Mouse (Mus musculus) urinary bladder, postnatal 36 days (tissue): ENCODE measurements at regions not wholly inside any gene's neighbourhood (a gene's known extent, or its start where the extent isn't known, plus 50 kb on each side); places are given as distances from the start of the nearest gene placed in this dataset.
"Not testable (repeated sequence)": the region's sequence is repeated elsewhere in the genome, so short reads cannot be mapped to it uniquely, and the experiment has no call there.

Experiments
- DNase-seq, 2 experiments: peaks; one replicate each; pipeline ENCODE4 v3.0.0; 2022; ENCODE audit warnings: low spot score in 2 of 2, mixed read lengths in 1 of 2

DNA sequence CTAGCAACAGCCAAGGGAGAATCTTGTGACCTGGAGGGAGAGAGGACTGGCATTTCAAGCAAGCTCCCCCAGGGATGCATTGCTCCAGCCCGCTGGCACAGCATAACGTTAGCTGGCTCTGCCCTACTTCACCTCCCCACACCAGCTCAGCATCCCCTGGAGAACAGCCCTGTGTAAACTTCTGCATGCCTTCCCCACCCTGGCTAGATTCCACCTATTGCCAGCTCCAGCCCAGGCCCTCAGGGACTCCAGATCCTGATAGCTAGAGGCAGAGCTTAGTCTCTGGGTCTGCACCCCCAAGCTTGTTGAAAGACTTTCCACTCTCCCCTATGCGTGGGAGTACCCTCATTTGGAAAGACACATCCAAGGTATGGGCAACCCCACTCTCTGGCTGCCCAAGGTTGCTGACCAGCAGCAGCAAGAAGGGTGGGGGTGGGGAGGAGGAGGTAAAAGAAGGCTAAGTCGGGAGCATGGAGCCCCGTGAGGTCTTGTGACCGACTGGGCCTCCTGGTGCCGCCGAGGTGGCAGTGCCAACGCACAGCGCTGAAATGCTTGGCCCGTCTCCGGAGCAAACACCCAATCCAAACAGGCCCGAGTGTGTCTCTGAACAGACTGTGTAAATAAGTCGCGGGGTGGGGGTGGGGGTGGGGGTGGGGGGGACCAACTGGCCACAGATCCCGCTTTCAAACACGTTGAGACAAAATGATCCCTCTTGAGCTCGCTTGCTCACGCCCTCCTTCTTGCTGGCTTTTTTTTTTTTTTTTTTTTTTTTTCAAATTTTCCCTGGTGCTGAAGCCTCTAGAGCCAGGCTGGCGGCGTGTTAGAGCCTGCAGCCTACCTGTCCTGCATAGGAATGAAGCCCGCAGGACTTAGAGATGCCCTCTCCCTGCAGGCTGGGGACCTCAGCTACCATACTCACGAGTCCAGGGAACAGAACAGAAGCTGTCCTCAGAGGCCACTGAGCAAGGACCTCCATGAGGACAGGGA is 350.3 kb downstream of the Sox9 start:
- DNase-seq, result peak; percentile 32 to 64

GRCm38 (mm10) chr11:113133407-113133806 is 351.4 kb downstream of the Sox9 start:
- no peak for DNase-seq

DNA sequence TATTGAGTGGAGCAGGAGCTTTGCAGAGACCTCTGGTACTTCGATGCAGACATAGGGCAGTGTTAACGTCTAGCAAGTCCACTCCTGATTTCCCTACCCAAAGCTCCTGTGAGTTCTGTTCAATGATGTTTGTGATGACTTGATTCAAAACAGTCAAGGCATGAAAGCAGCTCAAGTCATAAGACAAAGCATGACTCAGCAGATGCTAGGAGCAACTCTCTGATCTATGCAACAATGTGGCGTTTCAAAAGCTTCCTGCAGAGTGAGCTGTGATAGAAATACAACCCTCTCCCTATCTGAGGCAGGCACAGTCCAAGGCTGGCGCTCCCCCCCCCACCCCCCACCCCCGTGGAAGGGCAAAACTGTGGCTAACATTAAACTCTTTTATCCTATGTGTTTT is 353.2 kb downstream of the Sox9 start:
- no peak for DNase-seq

GRCm38 (mm10) chr11:113138462-113138861 is 356.4 kb downstream of the Sox9 start:
- DNase-seq, result no peak

- no peak for DNase-seq
These were observed 358.6 kb downstream of the Sox9 start for GRCm38 (mm10) chr11:113140595-113140994.

- DNase-seq, result no peak
These were observed 360.8 kb downstream of the Sox9 start for GRCm38 (mm10) chr11:113142816-113143215.

DNA sequence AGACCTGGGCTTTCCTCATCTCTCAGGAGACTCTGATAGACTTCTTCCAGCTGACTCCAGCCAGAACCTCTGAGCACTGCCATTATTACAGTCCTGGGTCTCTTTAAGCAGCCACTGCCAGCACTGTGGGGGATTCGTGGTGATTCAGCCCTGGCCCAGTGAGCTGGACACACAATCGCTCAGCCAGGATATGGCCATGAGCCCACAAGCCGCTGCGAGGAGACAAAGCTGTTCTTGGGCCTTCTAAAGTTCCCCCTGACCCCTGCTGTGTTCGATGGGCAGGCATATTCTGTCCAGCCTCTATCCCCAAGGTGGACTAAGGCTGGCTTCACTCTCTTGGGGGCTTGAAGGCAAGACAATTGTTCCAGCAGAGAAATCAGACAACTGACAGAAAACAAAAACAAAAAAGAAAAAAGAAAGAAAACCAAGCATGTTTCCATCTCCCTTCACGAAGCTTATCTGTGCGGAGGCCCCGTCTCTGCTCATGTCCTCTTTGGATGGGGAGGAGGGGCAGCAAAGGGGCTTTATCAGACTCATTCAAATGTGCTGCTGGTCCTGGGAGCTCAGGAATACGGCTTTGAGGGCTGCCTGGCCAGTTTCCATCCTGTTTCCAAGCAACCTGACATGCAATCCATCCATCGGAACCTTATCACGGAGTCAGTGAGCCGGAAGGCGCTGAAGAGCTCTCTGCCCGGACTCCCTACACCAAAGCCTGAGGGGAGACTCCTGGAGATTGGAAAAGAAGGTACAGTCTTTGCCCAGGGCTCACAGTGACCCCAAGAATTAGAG is 362.0 kb downstream of the Sox9 start:
- DNase-seq, result peak in 1 of 2 experiments; percentile 58

GRCm38 (mm10) chr11:113145721-113146120 is 363.7 kb downstream of the Sox9 start:
- no peak for DNase-seq

DNA sequence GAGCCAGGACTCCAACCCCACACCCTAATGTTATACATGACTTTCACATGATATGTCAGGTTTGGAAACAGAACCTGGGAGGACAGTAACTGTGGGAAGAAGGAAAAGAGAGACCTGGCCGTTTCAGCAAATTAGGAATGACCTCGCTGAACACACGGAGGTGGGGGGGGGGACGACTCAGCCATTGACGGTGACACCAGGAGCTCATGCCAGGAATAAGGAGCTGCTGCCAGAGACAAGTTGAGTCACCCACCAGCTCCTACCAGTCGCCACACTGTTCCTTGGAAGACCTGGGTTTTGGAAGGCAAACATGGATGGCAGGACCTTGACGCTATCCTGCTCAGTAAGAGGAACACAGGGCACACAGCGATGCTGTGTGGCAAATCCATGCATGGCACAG is 364.7 kb downstream of the Sox9 start:
- DNase-seq, result no peak

DNA sequence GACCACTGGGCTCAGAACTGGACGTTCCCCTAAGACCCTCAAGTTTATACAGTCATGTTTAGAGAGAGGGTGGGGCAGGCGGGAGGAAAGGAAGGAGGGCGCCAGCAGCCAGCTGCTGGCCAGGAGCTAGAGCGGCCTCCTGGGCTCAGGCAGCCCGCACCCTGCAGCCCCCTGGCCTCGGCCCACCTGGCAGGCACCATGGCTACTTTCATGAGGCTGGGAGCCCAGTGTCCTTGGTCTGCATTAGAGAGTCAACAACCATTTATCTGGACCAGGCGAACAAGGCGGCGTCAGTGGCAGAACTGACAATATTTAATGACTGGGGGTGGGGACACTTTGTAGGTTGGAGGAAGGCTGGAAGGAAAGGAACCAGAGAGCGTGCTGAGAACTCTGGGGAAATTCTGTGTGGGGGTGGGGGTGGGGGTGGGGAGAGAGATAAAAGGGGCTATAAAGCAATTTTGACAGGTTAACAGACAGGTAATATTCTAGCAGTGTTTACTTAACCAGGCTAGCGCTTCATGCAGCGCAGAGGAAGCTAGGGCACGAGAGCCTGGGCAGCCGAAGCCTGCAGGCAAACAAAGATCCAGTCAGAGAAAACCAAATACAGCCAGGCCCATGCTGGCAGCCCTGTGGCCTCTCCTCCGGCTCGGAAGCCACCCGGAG is 365.6 kb downstream of the Sox9 start:
- peak in 1 of 2 experiments; percentile 31 for DNase-seq

- no peak for DNase-seq
These were observed 366.1 kb downstream of the Sox9 start for GRCm38 (mm10) chr11:113148198-113148537.

- DNase-seq, result no peak
These were observed 373.5 kb downstream of the Sox9 start for GRCm38 (mm10) chr11:113155515-113155914.

DNA sequence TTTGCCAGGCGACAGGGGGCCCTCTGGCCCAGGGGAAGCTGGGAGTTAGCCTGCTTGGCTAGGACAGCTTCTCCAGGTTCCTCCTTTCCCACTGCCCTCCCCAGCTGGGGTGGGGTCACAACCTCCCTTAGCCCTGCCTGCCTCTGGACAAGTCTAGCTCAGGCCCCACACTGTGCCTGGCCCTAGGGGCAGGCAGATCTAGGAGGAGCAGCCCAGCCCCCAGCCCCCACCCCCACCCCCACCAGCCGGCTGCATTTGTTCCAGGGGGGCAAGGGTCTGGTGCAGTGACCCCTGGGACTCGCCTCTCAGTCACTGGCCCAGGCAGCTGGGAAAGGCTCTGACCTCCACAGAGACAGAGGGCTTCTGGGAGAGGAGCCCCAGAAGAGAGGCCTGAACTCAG is 381.9 kb downstream of the Sox9 start:
- DNase-seq, result no peak

GRCm38 (mm10) chr11:113164510-113164909 is 382.5 kb downstream of the Sox9 start:
- no peak for DNase-seq

DNA sequence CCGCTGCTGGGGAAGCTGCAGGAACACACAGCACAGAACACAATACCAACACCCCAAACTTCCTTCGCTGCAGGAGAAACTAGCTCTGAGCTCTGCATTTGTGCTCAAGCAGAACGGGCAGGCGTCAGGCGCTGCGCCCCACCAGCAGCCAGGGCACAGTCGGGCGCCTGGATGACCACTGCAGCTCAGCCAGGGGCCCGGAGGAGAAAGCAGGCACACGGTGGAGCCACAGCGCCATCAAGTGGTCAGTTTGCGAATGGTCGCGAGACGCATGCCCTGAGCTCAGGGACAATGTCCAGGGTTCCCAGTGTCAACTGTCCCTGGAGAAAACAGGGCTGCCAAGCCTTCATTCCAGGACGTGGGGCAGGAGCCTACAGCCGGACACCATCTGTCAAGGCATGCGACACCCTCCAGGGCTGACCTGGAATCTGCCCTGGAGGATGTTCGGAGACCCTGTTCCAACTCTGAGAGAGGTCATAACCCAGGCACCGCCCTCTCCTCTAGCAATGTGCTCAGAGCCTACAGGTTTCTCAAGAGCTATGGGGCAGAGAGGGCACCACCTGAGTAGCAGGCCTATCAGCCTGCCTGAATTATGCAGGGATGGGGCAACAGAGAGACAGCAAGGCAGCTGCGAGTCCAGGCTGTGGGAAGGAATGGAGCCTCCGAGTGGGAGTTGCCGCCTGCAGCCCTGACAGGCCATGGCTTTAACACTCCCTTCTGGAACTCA is 383.2 kb downstream of the Sox9 start:
- peak; percentile 63 to 80 for DNase-seq

GRCm38 (mm10) chr11:113166517-113166916 is 384.5 kb downstream of the Sox9 start:
- no peak for DNase-seq

GRCm38 (mm10) chr11:113172497-113173140 is 390.6 kb downstream of the Sox9 start:
- DNase-seq, result peak in 1 of 2 experiments; percentile 43

- not testable (repeated sequence) for DNase-seq
These were observed 391.3 kb downstream of the Sox9 start for GRCm38 (mm10) chr11:113173317-113173716.

- no peak for DNase-seq
These were observed 392.0 kb downstream of the Sox9 start for GRCm38 (mm10) chr11:113174011-113174507.

DNA sequence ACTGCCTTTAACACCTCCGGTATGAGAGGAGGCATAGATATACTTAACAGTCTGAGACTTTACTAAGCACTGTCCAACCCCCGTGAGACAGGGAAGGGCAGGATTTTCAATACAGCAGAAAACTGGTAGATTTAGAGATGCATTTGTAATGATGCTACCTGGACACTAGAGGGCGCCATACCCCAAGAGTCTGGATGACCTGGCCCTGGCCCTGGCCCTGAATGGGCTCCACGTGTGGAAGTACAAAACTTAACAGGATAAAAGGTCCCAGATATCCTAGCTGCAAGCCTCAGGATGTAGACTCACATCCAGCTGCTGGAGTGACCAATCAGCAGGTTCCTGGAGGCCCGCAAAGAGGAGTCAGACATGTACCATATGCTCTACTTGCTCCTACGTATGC is 393.3 kb downstream of the Sox9 start:
- DNase-seq, result no peak

DNA sequence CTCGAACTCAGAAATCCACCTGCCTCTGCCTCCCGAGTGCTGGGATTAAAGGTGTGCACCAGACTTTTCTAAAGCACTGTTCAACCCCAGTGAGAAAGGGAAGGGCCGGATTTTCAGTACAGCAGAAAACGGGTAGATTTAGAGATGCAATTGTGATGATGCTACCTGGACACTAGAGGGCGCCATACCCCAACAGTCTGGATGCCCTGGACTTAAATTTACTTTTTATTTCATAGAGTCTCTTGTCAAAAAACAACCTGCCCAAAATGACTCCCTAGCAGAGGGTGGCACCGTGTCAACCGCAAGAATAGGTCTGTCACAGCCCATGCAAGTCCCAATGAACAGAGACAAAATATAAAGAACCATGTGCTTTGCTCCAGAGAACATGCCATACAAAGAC is 394.2 kb downstream of the Sox9 start:
- DNase-seq, result peak in 1 of 2 experiments; percentile 35
